Mouse (Mus musculus): ENCODE results near the gene Prg2. TPM values are rescaled to one million over a fixed set of nuclear protein-coding genes. Genes with fewer than 3 reads are reported as not detected.

The Prg2 gene
- total RNA-seq, 2 experiments from 2014 or later = not detected

GRCm38 (mm10) chr2:85027281-85027680 is 47.0 kb downstream of the Prg2 start:
- no peak for DNase-seq (ENCODE audit: low spot score in 2 of 2)

GRCm38 (mm10) chr2:85029897-85030296 is 49.6 kb downstream of the Prg2 start:
- DNase-seq (ENCODE audit: low spot score in 2 of 2) = no peak

- DNase-seq (ENCODE audit: low spot score in 2 of 2) = no peak
Measured at GRCm38 (mm10) chr2:85030989-85031388, 50.7 kb downstream of the Prg2 start.

GRCm38 (mm10) chr2:85033121-85033520 is 52.9 kb downstream of the Prg2 start:
- no peak for DNase-seq (ENCODE audit: low spot score in 2 of 2)

Other genes with a start within 250 kb of the Prg2 start
- gene Ypel4, start 246.4 kb upstream of the Prg2 start, total RNA-seq (2021) = 10 to 100 TPM; 81.2 to 84.9 TPM
- 1 to 10 TPM; 1.9 to 2.5 TPM for gene Gm19426, start 236.8 kb upstream of the Prg2 start, total RNA-seq (2021)
- gene Serping1, start 205.0 kb upstream of the Prg2 start, total RNA-seq (2021) = 1 to 10 TPM; 5.9 to 7.5 TPM
- gene Ube2l6, start 181.6 kb upstream of the Prg2 start, total RNA-seq (2021) = 1 to 10 TPM; 4.8 to 5.9 TPM
- gene Smtnl1, start 157.8 kb upstream of the Prg2 start, total RNA-seq (2021) = not detected
- 10 to 100 TPM; 52.0 to 57.7 TPM for gene Timm10, start 153.5 kb upstream of the Prg2 start, total RNA-seq (2021)
- gene Slc43a1, start 141.6 kb upstream of the Prg2 start, total RNA-seq (2021) = under 1 TPM; 0.15 to 0.27 TPM
- 100 to 1,000 TPM; 103 to 104 TPM for gene Rtn4rl2, start 93.8 kb upstream of the Prg2 start, total RNA-seq (2021)
- under 1 TPM; 0.30 to 0.58 TPM for gene Slc43a3, start 43.9 kb upstream of the Prg2 start, total RNA-seq (2021)
- gene Prg3, start 7.8 kb downstream of the Prg2 start, total RNA-seq (2021) = not detected
- gene Ssrp1, start 56.8 kb downstream of the Prg2 start, total RNA-seq (2021) = 100 to 1,000 TPM; 114 to 115 TPM
- 1 to 10 TPM; 1.6 to 2.1 TPM for gene P2rx3, start 57.0 kb downstream of the Prg2 start, total RNA-seq (2021)
- gene Tnks1bp1, start 67.6 kb downstream of the Prg2 start, total RNA-seq (2021) = 100 to 1,000 TPM; 175 to 194 TPM
- gene Aplnr, start 155.8 kb downstream of the Prg2 start, total RNA-seq (2021) = under 1 TPM; 0.23 to 0.30 TPM
- gene Lrrc55, start 216.7 kb downstream of the Prg2 start, total RNA-seq (2021) = 10 to 100 TPM; 10.2 to 12.3 TPM

All from layer of hippocampus, adult 18-20 months (tissue).